Mouse (Mus musculus) CH12.LX (cell line): ENCODE results near the gene Acmsd. TPM values are rescaled to one million over a fixed set of nuclear protein-coding genes. Genes with fewer than 3 reads are reported as not detected.
"Not testable (repeated sequence)": the region's sequence is repeated elsewhere in the genome, so short reads cannot be mapped to it uniquely, and the experiment has no call there.

Experiments
- DNase-seq: peaks from one replicate; pipeline ENCODE4 v3.0.0-alpha.2; 2013; ENCODE audit errors: extremely low read depth
- H3K27ac ChIP-seq: 2 replicates; pipeline ENCODE4 v1.5.1; 2012; ENCODE audit warnings: low read depth, mild to moderate bottlenecking, control low read depth, moderate library complexity; ENCODE audit not compliant: insufficient read depth
- H3K27me3 ChIP-seq: replicated peaks from 2 replicates; pipeline ENCODE3; 2012; ENCODE audit warnings: inconsistent platforms
- H3K36me3 ChIP-seq, 2 experiments: replicated peaks in 1 of 2; 2 replicates each; pipeline versions ENCODE3 to v1.6.1; 2012; ENCODE audit warnings: inconsistent platforms in 1 of 2, low read length in 1 of 2, mild to moderate bottlenecking in 1 of 2, mixed read lengths in 1 of 2, moderate library complexity in 1 of 2; ENCODE audit not compliant: control insufficient read depth in 1 of 2, insufficient read depth in 1 of 2
- H3K4me1 ChIP-seq, 2 experiments: 2 replicates each; pipeline ENCODE4 v1.6.1; 2012; ENCODE audit warnings: inconsistent platforms in 1 of 2, moderate library complexity in 1 of 2; ENCODE audit not compliant: insufficient read depth in 2 of 2, control insufficient read depth in 1 of 2
- H3K4me2 ChIP-seq: 2 replicates; pipeline ENCODE4 v1.6.1; 2012; ENCODE audit warnings: low read depth, mild to moderate bottlenecking, control low read depth; ENCODE audit not compliant: poor library complexity, insufficient read depth, severe bottlenecking
- H3K4me3 ChIP-seq, 3 experiments: fragments of 150-350 bp in 1 of 3; sonication (generic) in 1 of 3; replicated peaks in 1 of 3; 2 replicates each; pipeline versions ENCODE3 to v1.5.1; 2011 to 2012; ENCODE audit warnings: low read depth in 2 of 3, low read length in 2 of 3, mild to moderate bottlenecking in 2 of 3, moderate library complexity in 2 of 3, control low read depth in 1 of 3, improper control_type of control experiment in 1 of 3, inconsistent platforms in 1 of 3, mixed read lengths in 1 of 3; ENCODE audit not compliant: poor library complexity in 1 of 3
- H3K79me2 ChIP-seq: replicated peaks from 2 replicates; pipeline ENCODE4 v1.6.1; 2012; ENCODE audit warnings: mild to moderate bottlenecking, moderate library complexity; ENCODE audit not compliant: control insufficient read depth, poor library complexity, insufficient read depth, severe bottlenecking; ENCODE audit errors: extremely low read depth
- H3K9ac ChIP-seq: 2 replicates; pipeline ENCODE4 v1.6.1; 2012; ENCODE audit warnings: low read depth, mild to moderate bottlenecking, control low read depth, moderate library complexity; ENCODE audit not compliant: insufficient read depth
- H3K9me3 ChIP-seq: replicated peaks from 2 replicates; pipeline ENCODE3; 2012; ENCODE audit warnings: low read length, inconsistent platforms, mixed read lengths
- BHLHE40 ChIP-seq: IDR thresholded peaks from 2 replicates; pipeline ENCODE4 v1.6.1; 2011; ENCODE audit warnings: mild to moderate bottlenecking, low read depth, low read length, improper control_type of control experiment
- CHD1 ChIP-seq: IDR thresholded peaks from 2 replicates; pipeline ENCODE4 v1.6.1; 2012; ENCODE audit warnings: low read depth, low read length, improper control_type of control experiment, inconsistent platforms
- CTCF ChIP-seq, 2 experiments: IDR thresholded peaks in 1 of 2; conservative IDR thresholded peaks in 1 of 2; 2 replicates each; pipeline ENCODE4 v1.5.1; 2011 to 2012; ENCODE audit warnings: low read depth in 2 of 2, low read length in 2 of 2, improper control_type of control experiment in 1 of 2, inconsistent platforms in 1 of 2, mild to moderate bottlenecking in 1 of 2, moderate library complexity in 1 of 2
- ELF1 ChIP-seq: IDR thresholded peaks from 2 replicates; pipeline ENCODE4 v1.6.1; 2014; ENCODE audit warnings: low read depth, mild to moderate bottlenecking, inconsistent platforms, low read length, improper control_type of control experiment
- EP300 ChIP-seq: IDR thresholded peaks from 2 replicates; pipeline ENCODE4 v1.6.1; 2011; ENCODE audit warnings: low read length, improper control_type of control experiment
- HCFC1 ChIP-seq: IDR thresholded peaks from 2 replicates; pipeline ENCODE4 v1.6.1; 2012; ENCODE audit warnings: low read depth, mild to moderate bottlenecking, inconsistent platforms, low read length, improper control_type of control experiment
- IRF4 ChIP-seq: IDR thresholded peaks from 2 replicates; pipeline ENCODE4 v1.6.1; 2014; ENCODE audit warnings: low read depth, mild to moderate bottlenecking, inconsistent platforms, low read length, improper control_type of control experiment
- JUND ChIP-seq: conservative IDR thresholded peaks from 2 replicates; pipeline ENCODE4 v1.6.1; 2011; ENCODE audit warnings: low read depth, low read length, improper control_type of control experiment
- MAFK ChIP-seq: IDR thresholded peaks from 2 replicates; pipeline ENCODE4 v1.6.1; 2011; ENCODE audit warnings: low read length, improper control_type of control experiment; ENCODE audit not compliant: insufficient replicate concordance
- MAX ChIP-seq: IDR thresholded peaks from 2 replicates; pipeline ENCODE4 v1.6.1; 2011; ENCODE audit warnings: low read length, improper control_type of control experiment
- MEF2A ChIP-seq: IDR thresholded peaks from 2 replicates; pipeline ENCODE4 v1.6.1; 2014; ENCODE audit warnings: low read depth, mild to moderate bottlenecking, inconsistent platforms, low read length, improper control_type of control experiment, borderline replicate concordance
- RAD21 ChIP-seq: IDR thresholded peaks from 2 replicates; pipeline ENCODE4 v1.6.1; 2011; ENCODE audit warnings: low read depth, mild to moderate bottlenecking, low read length, improper control_type of control experiment, moderate library complexity
- RCOR1 ChIP-seq: conservative IDR thresholded peaks from 2 replicates; pipeline ENCODE4 v1.6.1; 2012; ENCODE audit warnings: low read depth, mild to moderate bottlenecking, inconsistent platforms, low read length, improper control_type of control experiment
- SIN3A ChIP-seq: IDR thresholded peaks from 2 replicates; pipeline ENCODE4 v1.6.1; 2012; ENCODE audit warnings: low read length, improper control_type of control experiment, inconsistent platforms
- SMC3 ChIP-seq: IDR thresholded peaks from 2 replicates; pipeline ENCODE4 v1.6.1; 2011; ENCODE audit warnings: low read depth, low read length, improper control_type of control experiment
- TCF12 ChIP-seq: IDR thresholded peaks from 2 replicates; pipeline ENCODE4 v1.6.1; 2014; ENCODE audit warnings: low read depth, mild to moderate bottlenecking, inconsistent platforms, low read length, improper control_type of control experiment
- USF1 ChIP-seq: IDR thresholded peaks from 2 replicates; pipeline ENCODE4 v1.6.1; 2014; ENCODE audit warnings: low read depth, mild to moderate bottlenecking, inconsistent platforms, low read length, improper control_type of control experiment
- ZC3H11A ChIP-seq: IDR thresholded peaks from 2 replicates; pipeline ENCODE4 v1.6.1; 2012; ENCODE audit warnings: low read depth, mild to moderate bottlenecking, inconsistent platforms, low read length, improper control_type of control experiment
- ZKSCAN1 ChIP-seq: IDR thresholded peaks from 2 replicates; pipeline ENCODE4 v1.6.1; 2012; ENCODE audit warnings: low read depth, inconsistent platforms, low read length, improper control_type of control experiment, borderline replicate concordance
- dilution Hi-C: fragments of 300-500 bp; cut with MboI; formaldehyde crosslinking; loops from 2 replicates; pipeline ENCODE4 v1.14.3; 2020; ENCODE audit warnings: low sequenced_read_pairs; ENCODE audit not compliant: extremely low pct_unique_long_range_greater_than_20kb, extremely low pct_ligation_motif_present
- in situ Hi-C: fragments of 300-500 bp; cut with MboI; formaldehyde crosslinking; loops from 3 replicates; pipeline ENCODE4 v1.14.3; 2019; ENCODE audit warnings: low sequenced_read_pairs, low pct_ligation_motif_present, low pct_unique_long_range_greater_than_20kb, mixed read lengths
- polyA plus RNA-seq: library from polyadenylated mRNA; unstranded; fragments of >175 nt; gene quantifications from 2 replicates; pipeline ENCODE4 v1.2.1, GENCODE M21; 2012; ENCODE audit warnings: low read depth; ENCODE audit not compliant: insufficient read length
- total RNA-seq, 2 experiments: library from RNA; depleted of rRNA; stranded (reverse); fragments of 300-350 nt in 1 of 2; fragments of >200 nt in 1 of 2; gene quantifications; 2 replicates each; pipeline ENCODE4 v1.2.3; 2012 to 2014

Gene Acmsd
- total and polyA plus RNA-seq, 3 experiments, result not detected

DNA sequence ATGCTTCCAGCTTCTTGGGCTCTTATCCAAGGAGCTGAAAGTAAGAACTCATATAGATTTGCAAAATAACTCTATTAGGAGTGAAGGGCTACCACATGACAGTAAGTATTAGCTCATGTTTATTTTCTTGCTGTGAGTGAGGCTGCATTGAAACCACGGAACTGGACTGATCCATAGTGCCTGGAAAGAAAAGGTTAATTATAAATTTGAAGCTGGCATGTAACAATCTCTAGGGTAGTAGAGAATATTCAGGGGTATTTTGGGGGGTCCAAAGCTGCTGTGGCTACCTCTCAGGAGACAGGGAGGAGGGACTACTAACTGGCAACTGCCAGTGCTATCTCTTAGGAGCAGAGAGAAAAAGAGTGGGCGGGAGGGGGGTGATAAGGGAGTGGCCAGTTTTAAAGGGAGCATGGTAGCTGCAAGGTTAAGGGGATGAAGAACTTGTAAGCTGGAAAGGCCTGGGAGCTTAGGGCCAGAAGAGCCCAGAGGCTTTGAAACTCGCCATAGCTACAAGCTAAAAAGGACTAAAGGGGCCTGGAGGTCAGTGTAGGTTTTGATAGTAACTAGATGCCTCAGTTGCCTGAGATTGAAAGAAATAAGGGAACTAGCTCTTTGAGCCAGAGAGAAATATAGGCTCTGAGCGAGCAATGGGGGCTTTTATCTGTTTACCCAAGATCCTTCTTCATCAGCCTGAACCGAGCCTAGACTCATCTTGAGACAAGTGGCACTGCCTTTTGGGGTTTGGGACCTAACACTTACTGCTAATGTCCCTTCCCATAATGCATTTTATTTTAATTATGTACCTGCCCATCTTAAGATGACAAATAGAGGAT, 27.3 kb downstream of the Acmsd start:
- no peaks in the 10 kb centered on the region for H3K27me3 ChIP-seq
- dilution Hi-C loops (no loop called here), in situ Hi-C loops (loop anchor here (10.0 to 25.0 kb wide), 2 partner anchors 52 to 144 kb away; no protein-coding TSS in a partner anchor)
- no peaks in the 10 kb centered on the region for H3K79me2 ChIP-seq
- H3K36me3 ChIP-seq, result no peaks in the 10 kb centered on the region
- H3K27ac ChIP-seq, result no peak overlapping the region
- H3K4me3 ChIP-seq, result no peak overlapping the region
- no peak overlapping the region for H3K9ac ChIP-seq
- no peak overlapping the region for H3K4me2 ChIP-seq
- TF ChIP-seq IRF4, result no peak
- no peak for TF ChIP-seq TCF12
- TF ChIP-seq ZKSCAN1, result no peak
- TF ChIP-seq EP300, result no peak
- TF ChIP-seq BHLHE40, result no peak
- TF ChIP-seq MAFK, result no peak
- no peak for TF ChIP-seq RCOR1
- no peak for TF ChIP-seq JUND
- no peak for TF ChIP-seq MEF2A
- TF ChIP-seq CHD1, result no peak
- TF ChIP-seq MAX, result no peak
- no peak for TF ChIP-seq SIN3A
- DNase-seq, result no peak
- no peaks in the 10 kb centered on the region for H3K9me3 ChIP-seq
- peaks cover 7 to 14% of the 10 kb centered on the region in 2 experiments for H3K4me1 ChIP-seq

DNA sequence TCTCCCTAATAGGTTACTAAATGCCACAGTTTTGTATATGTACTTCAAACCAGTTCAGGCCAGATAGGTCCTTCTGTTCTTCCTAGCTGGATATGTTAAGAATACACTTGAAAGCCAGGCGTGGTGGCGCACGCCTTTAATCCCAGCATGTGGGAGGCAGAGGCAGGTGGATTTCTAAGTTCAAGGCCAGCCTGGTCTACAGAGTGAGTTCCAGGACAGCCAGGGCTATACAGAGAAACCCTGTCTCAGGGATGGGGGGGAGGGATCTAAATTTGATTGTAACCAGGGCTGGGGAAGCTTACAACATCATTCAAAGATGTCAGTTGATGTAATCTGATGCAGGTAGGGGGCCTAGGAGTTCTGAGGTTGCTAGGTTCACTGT, 27.9 kb downstream of the Acmsd start:
- DNase-seq, H3K4me3 ChIP-seq, H3K36me3 ChIP-seq, H3K9ac ChIP-seq, H3K27ac ChIP-seq, H3K9me3 ChIP-seq, H3K27me3 ChIP-seq, H3K4me2 ChIP-seq, H3K79me2 ChIP-seq, dilution Hi-C loops: not testable (repeated sequence)
- in situ Hi-C loops, result loop anchor here (10.0 to 25.0 kb wide), 2 partner anchors 52 to 145 kb away; no protein-coding TSS in a partner anchor
- H3K4me1 ChIP-seq, result peaks cover 7 to 14% of the 10 kb centered on the region in 2 experiments

DNA sequence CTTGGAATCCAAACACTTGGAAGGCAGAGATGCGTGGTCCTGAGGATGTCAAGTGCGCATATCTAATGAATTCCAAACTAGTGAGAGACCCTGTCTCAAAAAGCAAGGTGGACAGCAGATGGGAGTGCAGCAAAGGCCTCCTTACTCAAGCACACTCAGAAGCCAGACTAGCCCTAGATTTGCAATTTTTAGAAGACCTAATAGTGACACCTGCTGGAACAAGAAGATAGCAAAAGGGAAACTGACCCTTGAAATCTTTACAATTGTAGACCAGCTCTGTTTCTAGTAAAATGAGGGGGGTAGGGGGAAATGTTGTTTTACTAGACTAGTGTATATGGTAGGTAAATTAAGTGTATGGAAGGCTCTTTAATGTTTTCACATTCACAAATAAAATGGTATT, 36.3 kb downstream of the Acmsd start:
- Histone ChIP-seq H3K27ac (no peak overlapping the region), H3K36me3 (no peaks in the 10 kb centered on the region), H3K9me3 (no peaks in the 10 kb centered on the region), H3K4me2 (no peak overlapping the region), H3K4me3 (no peak overlapping the region), H3K4me1 (peaks cover 0 to 3% of the 10 kb centered on the region in 2 experiments; a peak in 1 of 4 replicates)
- peak; percentile 49 for DNase-seq
- TF ChIP-seq HCFC1 (no peak), RAD21 (peak; percentile 89), SMC3 (peak; percentile 88), ELF1 (no peak), USF1 (no peak), EP300 (no peak), ZC3H11A (peak; percentile 78), CTCF (conservative IDR thresholded peaks at IDR 0.05 in 1 of 2, IDR thresholded peaks at IDR 0.05 in 1 of 2; ENCODE audit: low read depth in 2 of 2, low read length in 2 of 2) (peak in 1 of 2 experiments; percentile 84; a peak in 3 of 4 replicates)
- TF ChIP-seq, all 38 proteins: peak for 4
- Histone ChIP-seq H3K9ac (no peak overlapping the region), H3K27me3 (no peaks in the 10 kb centered on the region), H3K79me2 (no peaks in the 10 kb centered on the region)
- dilution Hi-C loops, result no loop called here
- in situ Hi-C loops, result loop anchor here (25.0 kb wide), 1 partner anchor 153 kb away; no protein-coding TSS in a partner anchor
